Mouse (Mus musculus): ENCODE data around the gene Dennd5b. TPM values are rescaled to one million over a fixed set of nuclear protein-coding genes. Genes with fewer than 3 reads are reported as not detected.
A peak's percentile ranks its signal among the peaks of the same experiment; 100 is the strongest.
"Not testable (repeated sequence)": the region's sequence is repeated elsewhere in the genome, so short reads cannot be mapped to it uniquely, and the experiment has no call there.

Dennd5b gene
- polyA plus RNA-seq, 2 experiments from 2014 or later, result 0.45 to 0.98 TPM

- ATAC-seq, result no peak
These were observed 96.5 kb downstream of the Dennd5b start for GRCm38 (mm10) chr6:149005009-149005408.

- ATAC-seq, result no peak
These were observed 107.0 kb downstream of the Dennd5b start for GRCm38 (mm10) chr6:148994327-148994999.

- ATAC-seq, result no peak
These were observed 108.1 kb downstream of the Dennd5b start for GRCm38 (mm10) chr6:148993117-148994077.

GRCm38 (mm10) chr6:148992373-148993116, 108.9 kb downstream of the Dennd5b start:
- ATAC-seq, result no peak

- no peak for ATAC-seq
These were observed 109.7 kb downstream of the Dennd5b start for GRCm38 (mm10) chr6:148991660-148992372.

GRCm38 (mm10) chr6:148989792-148990491, 111.5 kb downstream of the Dennd5b start:
- not testable (repeated sequence) for ATAC-seq

- no peak for ATAC-seq
These were observed 115.5 kb downstream of the Dennd5b start for GRCm38 (mm10) chr6:148986003-148986402.

- ATAC-seq, result no peak
These were observed 121.0 kb downstream of the Dennd5b start for GRCm38 (mm10) chr6:148980495-148980894.

- no peak for ATAC-seq
These were observed 126.4 kb downstream of the Dennd5b start for GRCm38 (mm10) chr6:148975096-148975495.

GRCm38 (mm10) chr6:148972891-148973290, 128.6 kb downstream of the Dennd5b start:
- no peak for ATAC-seq

- no peak for ATAC-seq
These were observed 129.2 kb downstream of the Dennd5b start for GRCm38 (mm10) chr6:148972059-148972848.

GRCm38 (mm10) chr6:148971385-148971940, 130.0 kb downstream of the Dennd5b start:
- no peak for ATAC-seq

- no peak for ATAC-seq
These were observed 140.2 kb downstream of the Dennd5b start for GRCm38 (mm10) chr6:148961285-148961684.

- ATAC-seq, result no peak
These were observed 141.8 kb downstream of the Dennd5b start for GRCm38 (mm10) chr6:148959540-148960238.

GRCm38 (mm10) chr6:148958712-148959111, 142.8 kb downstream of the Dennd5b start:
- ATAC-seq, result peak; percentile 36

GRCm38 (mm10) chr6:148957046-148957445, 144.4 kb downstream of the Dennd5b start:
- ATAC-seq, result no peak

GRCm38 (mm10) chr6:148955641-148956420, 145.6 kb downstream of the Dennd5b start:
- no peak for ATAC-seq

- ATAC-seq, result no peak
These were observed 154.5 kb downstream of the Dennd5b start for GRCm38 (mm10) chr6:148946881-148947405.

- ATAC-seq, result peak; percentile 64
These were observed 155.1 kb downstream of the Dennd5b start, which contains the start of gene Sinhcaf for GRCm38 (mm10) chr6:148946409-148946742. Gene Sinhcaf (minus strand): TSS chr6:148946467.
